Comparison of ENCODE assay signal across 8 mouse cellular contexts in the genomic region with DNA sequence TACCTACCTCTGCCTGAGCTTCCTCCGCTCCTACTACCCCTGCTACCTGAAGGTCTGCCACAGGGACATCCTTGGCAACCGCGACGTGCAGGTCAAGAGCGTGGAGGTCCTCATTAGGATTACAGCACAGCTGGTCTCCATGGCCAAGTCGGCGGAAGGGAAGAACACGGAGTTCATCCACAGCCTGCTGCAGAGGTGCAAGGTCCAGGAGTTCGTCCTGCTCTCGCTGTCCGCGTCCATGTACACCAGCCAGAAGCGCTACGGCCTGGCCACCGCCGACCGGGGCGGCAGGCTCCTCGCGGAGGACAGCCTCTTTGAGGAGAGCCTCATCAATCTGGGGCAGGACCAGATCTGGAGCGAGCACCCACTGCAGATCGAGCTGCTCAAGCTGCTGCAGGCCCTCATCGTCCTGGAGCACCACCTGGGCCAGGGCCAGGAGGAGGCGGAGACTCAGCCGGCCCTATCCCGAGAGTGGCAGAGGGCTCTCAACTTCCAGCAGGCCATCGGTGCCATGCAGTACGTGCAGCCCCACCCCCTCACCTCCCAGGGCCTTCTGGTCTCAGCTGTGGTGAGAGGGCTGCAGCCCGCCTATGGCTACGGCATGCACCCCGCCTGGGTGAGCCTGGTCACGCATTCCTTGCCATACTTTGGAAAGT. TPM values are rescaled to one million over a fixed set of nuclear protein-coding genes. Genes with fewer than 3 reads are reported as not detected.
DNase-seq lines count a peak whose midpoint lies in the region; ATAC-seq and TF ChIP-seq lines count a peak whose summit lies in the region.

No protein-coding gene starts in this region.

- no peaks in the 10 kb centered on the region for H3K27me3 ChIP-seq in heart, embryonic 15.5 days

- no peak for TF ChIP-seq CTCF in lung, adult 2 months (IDR thresholded peaks at IDR 0.05; ENCODE audit: insufficient read depth, low read length)

- WGBS in heart, embryonic 15.5 days, result 57% methylated on average over 32 of the region's 32 CpGs
- WGBS in lung, adult 2 months, result 66% methylated on average over 32 of the region's 32 CpGs

- no peak overlapping the region for H3K4me3 ChIP-seq in heart, embryonic 15.5 days
- no peak overlapping the region for H3K4me3 ChIP-seq in lung, adult 2 months (replicated peaks; ENCODE audit: extremely low read depth, low read depth, low read length)

- ATAC-seq in heart, embryonic 15.5 days (replicated peaks; ENCODE audit: insufficient number of reproducible peaks, insufficient read depth, low FRiP score, low read depth), result peak; percentile 81

- DNase-seq in heart, adult 9 months (ENCODE audit: low spot score in 2 of 2), result no peak
- peak; percentile 32 for DNase-seq in Muller cell, postnatal 12 days (ENCODE audit: inconsistent ontology term)
- DNase-seq in kidney, adult 11 months, result peak; percentile 68
- peak; percentile 53 for DNase-seq in lung, adult 2 months
- DNase-seq in embryo, embryonic 10 days (ENCODE audit: low spot score), result no peak
- DNase-seq in layer of hippocampus, adult 9-11 months, result no peak
- no peak for DNase-seq in urinary bladder, adult 18-20 months (ENCODE audit: low spot score in 2 of 2)

- peaks cover 5% of the 10 kb centered on the region; the same call in 1 of the 2 replicates for H3K36me3 ChIP-seq in heart, embryonic 15.5 days

- H3K27ac ChIP-seq in heart, embryonic 15.5 days, result no peak overlapping the region

- H3K4me2 ChIP-seq in heart, embryonic 15.5 days, result peak overlapping the region; percentile 40

- H3K9me3 ChIP-seq in heart, embryonic 15.5 days (replicated peaks), result no peaks in the 10 kb centered on the region

- no peak for TF ChIP-seq POLR2A in lung, adult 2 months (IDR thresholded peaks at IDR 0.05; ENCODE audit: borderline replicate concordance, extremely low read depth, low read depth, low read length)

- H3K4me1 ChIP-seq in heart, embryonic 15.5 days (replicated peaks), result peaks cover 9% of the 10 kb centered on the region
- no peaks in the 10 kb centered on the region for H3K4me1 ChIP-seq in lung, adult 2 months (ENCODE audit: control insufficient read depth, insufficient read depth, low read length)

- H3K9ac ChIP-seq in heart, embryonic 15.5 days, result 0 out of 2 replicates have a peak overlapping the region, but pooled peaks have one; percentile 4

RNA-seq across cellular contexts. Expression of gene Dop1b, which starts 58.7 kb away (rescaled TPM):
- 8.3 and 9.9 TPM in 2 replicates for polyA plus RNA-seq in heart, embryonic 15.5 days (2015; fragmentation: Nextera tagmentation; extraction: Ambion mirVana)
- 61.2 and 68.3 TPM in 2 replicates for polyA plus RNA-seq in lung, adult 2 months (2012; rRNA removed)

Comparison
In these comparisons a context has a peak if more than half of its experiments do, and no peak if none do; other contexts are left out.
1. DNase-seq: peak in Muller cell, postnatal 12 days (single experiment), kidney, adult 11 months (single experiment) and lung, adult 2 months (single experiment); none in heart, adult 9 months (0 of 2), embryo, embryonic 10 days (single experiment), layer of hippocampus, adult 9-11 months (single experiment) and urinary bladder, adult 18-20 months (0 of 2).